Mouse (Mus musculus): Measurements from ENCODE around the gene Ripor2. TPM values are rescaled to one million over a fixed set of nuclear protein-coding genes. Genes with fewer than 3 reads are reported as not detected.

The Ripor2 gene
- polyA plus RNA-seq, 1 experiment from 2014 or later, result 6.5 TPM

- H3K4me3 ChIP-seq (ENCODE audit: low read depth, low read length), result no peak overlapping the region
- H3K27ac ChIP-seq (replicated peaks; ENCODE audit: low read depth, low read length), result no peak overlapping the region
- no peaks in the 10 kb centered on the region for H3K27me3 ChIP-seq (replicated peaks; ENCODE audit: control insufficient read depth, insufficient read depth, low read length)
- WGBS, result 52% methylated on average over 8 of the region's 8 CpGs
- no peaks in the 10 kb centered on the region for H3K9me3 ChIP-seq (ENCODE audit: control insufficient read depth, low read length)
- DNase-seq (ENCODE audit: low spot score) (no peak), ATAC-seq (ENCODE audit: low read depth) (no peak)
- H3K9ac ChIP-seq (ENCODE audit: low read depth, low read length), result no peak overlapping the region
- no peaks in the 10 kb centered on the region for H3K36me3 ChIP-seq (ENCODE audit: control insufficient read depth, insufficient read depth, low read length)
- H3K4me1 ChIP-seq (ENCODE audit: control insufficient read depth, insufficient read depth, low read length), result peaks cover 8% of the 10 kb centered on the region; the same call in 1 of the 2 replicates
- H3K4me2 ChIP-seq (ENCODE audit: low read depth, low read length), result 0 out of 2 replicates have a peak overlapping the region, but pooled peaks have one; percentile 18
Observed at GRCm38 (mm10) chr13:24723699-24724394, 141.9 kb downstream of the Ripor2 start.

GRCm38 (mm10) chr13:24724395-24724759 is 142.4 kb downstream of the Ripor2 start:
- H3K27ac ChIP-seq (replicated peaks; ENCODE audit: low read depth, low read length), result 0 out of 2 replicates have a peak overlapping the region, but pooled peaks have one; percentile 28
- H3K4me1 ChIP-seq (ENCODE audit: control insufficient read depth, insufficient read depth, low read length), result peaks cover 8% of the 10 kb centered on the region; the same call in 1 of the 2 replicates
- DNase-seq (ENCODE audit: low spot score) (no peak), ATAC-seq (ENCODE audit: low read depth) (no peak)
- H3K27me3 ChIP-seq (replicated peaks; ENCODE audit: control insufficient read depth, insufficient read depth, low read length), result no peaks in the 10 kb centered on the region
- no peak overlapping the region for H3K4me3 ChIP-seq (ENCODE audit: low read depth, low read length)
- no peaks in the 10 kb centered on the region for H3K36me3 ChIP-seq (ENCODE audit: control insufficient read depth, insufficient read depth, low read length)
- 0 out of 2 replicates have a peak overlapping the region, but pooled peaks have one; percentile 18 for H3K4me2 ChIP-seq (ENCODE audit: low read depth, low read length)
- H3K9me3 ChIP-seq (ENCODE audit: control insufficient read depth, low read length), result no peaks in the 10 kb centered on the region
- 51% methylated on average over 4 of the region's 4 CpGs for WGBS
- no peak overlapping the region for H3K9ac ChIP-seq (ENCODE audit: low read depth, low read length)

GRCm38 (mm10) chr13:24729128-24729527 is 147.1 kb downstream of the Ripor2 start:
- no peak overlapping the region for H3K27ac ChIP-seq (replicated peaks; ENCODE audit: low read depth, low read length)
- 87% methylated on average over 5 of the region's 5 CpGs for WGBS
- no peak overlapping the region for H3K9ac ChIP-seq (ENCODE audit: low read depth, low read length)
- no peak overlapping the region for H3K4me3 ChIP-seq (ENCODE audit: low read depth, low read length)
- no peaks in the 10 kb centered on the region for H3K27me3 ChIP-seq (replicated peaks; ENCODE audit: control insufficient read depth, insufficient read depth, low read length)
- H3K36me3 ChIP-seq (ENCODE audit: control insufficient read depth, insufficient read depth, low read length), result no peaks in the 10 kb centered on the region
- no peaks in the 10 kb centered on the region for H3K9me3 ChIP-seq (ENCODE audit: control insufficient read depth, low read length)
- DNase-seq (ENCODE audit: low spot score), result no peak
- peaks cover 5% of the 10 kb centered on the region; the same call in 1 of the 2 replicates for H3K4me1 ChIP-seq (ENCODE audit: control insufficient read depth, insufficient read depth, low read length)
- ATAC-seq (ENCODE audit: low read depth), result no peak
- H3K4me2 ChIP-seq (ENCODE audit: low read depth, low read length), result no peak overlapping the region

- Histone ChIP-seq H3K4me1 (ENCODE audit: control insufficient read depth, insufficient read depth, low read length) (no peaks in the 10 kb centered on the region), H3K27me3 (replicated peaks; ENCODE audit: control insufficient read depth, insufficient read depth, low read length) (no peaks in the 10 kb centered on the region), H3K9ac (ENCODE audit: low read depth, low read length) (no peak overlapping the region), H3K27ac (replicated peaks; ENCODE audit: low read depth, low read length) (no peak overlapping the region), H3K4me3 (ENCODE audit: low read depth, low read length) (no peak overlapping the region), H3K4me2 (ENCODE audit: low read depth, low read length) (no peak overlapping the region), H3K36me3 (ENCODE audit: control insufficient read depth, insufficient read depth, low read length) (no peaks in the 10 kb centered on the region), H3K9me3 (ENCODE audit: control insufficient read depth, low read length) (no peaks in the 10 kb centered on the region)
- DNase-seq (ENCODE audit: low spot score) (no peak), ATAC-seq (ENCODE audit: low read depth) (no peak)
- 88% methylated on average over 5 of the region's 5 CpGs for WGBS
Observed at GRCm38 (mm10) chr13:24734502-24734901, 152.5 kb downstream of the Ripor2 start.

GRCm38 (mm10) chr13:24735608-24736131 is 153.7 kb downstream of the Ripor2 start:
- H3K4me3 ChIP-seq (ENCODE audit: low read depth, low read length), result no peak overlapping the region
- H3K36me3 ChIP-seq (ENCODE audit: control insufficient read depth, insufficient read depth, low read length), result no peaks in the 10 kb centered on the region
- ATAC-seq (ENCODE audit: low read depth), result no peak
- WGBS, result 82% methylated on average over 6 of the region's 6 CpGs
- no peaks in the 10 kb centered on the region for H3K27me3 ChIP-seq (replicated peaks; ENCODE audit: control insufficient read depth, insufficient read depth, low read length)
- no peak overlapping the region for H3K4me2 ChIP-seq (ENCODE audit: low read depth, low read length)
- no peak for DNase-seq (ENCODE audit: low spot score)
- no peak overlapping the region for H3K27ac ChIP-seq (replicated peaks; ENCODE audit: low read depth, low read length)
- no peaks in the 10 kb centered on the region for H3K4me1 ChIP-seq (ENCODE audit: control insufficient read depth, insufficient read depth, low read length)
- H3K9me3 ChIP-seq (ENCODE audit: control insufficient read depth, low read length), result no peaks in the 10 kb centered on the region
- no peak overlapping the region for H3K9ac ChIP-seq (ENCODE audit: low read depth, low read length)

- no peak for DNase-seq (ENCODE audit: low spot score)
- no peaks in the 10 kb centered on the region for H3K9me3 ChIP-seq (ENCODE audit: control insufficient read depth, low read length)
- 85% methylated on average over 10 of the region's 10 CpGs for WGBS
- H3K4me2 ChIP-seq (ENCODE audit: low read depth, low read length), result no peak within 1 kb of the TSS
- H3K9ac ChIP-seq (ENCODE audit: low read depth, low read length), result no peak within 1 kb of the TSS
- H3K4me3 ChIP-seq (ENCODE audit: low read depth, low read length), result no peak within 1 kb of the TSS
- no peaks in the 10 kb centered on the region for H3K27me3 ChIP-seq (replicated peaks; ENCODE audit: control insufficient read depth, insufficient read depth, low read length)
- no peak for ATAC-seq (ENCODE audit: low read depth)
- no peaks in the 10 kb centered on the region for H3K4me1 ChIP-seq (ENCODE audit: control insufficient read depth, insufficient read depth, low read length)
- H3K36me3 ChIP-seq (ENCODE audit: control insufficient read depth, insufficient read depth, low read length), result no peaks in the 10 kb centered on the region
- no peak within 1 kb of the TSS for H3K27ac ChIP-seq (replicated peaks; ENCODE audit: low read depth, low read length)
Observed at GRCm38 (mm10) chr13:24741028-24741427, 159.0 kb downstream of the Ripor2 start, which contains the start of gene Armh2. Gene Armh2 (plus strand): TSS chr13:24741232.

GRCm38 (mm10) chr13:24747823-24748222 is 165.8 kb downstream of the Ripor2 start:
- H3K4me1 ChIP-seq (ENCODE audit: control insufficient read depth, insufficient read depth, low read length), result no peaks in the 10 kb centered on the region
- no peak overlapping the region for H3K4me2 ChIP-seq (ENCODE audit: low read depth, low read length)
- WGBS, result 73% methylated on average over 3 of the region's 3 CpGs
- H3K27me3 ChIP-seq (replicated peaks; ENCODE audit: control insufficient read depth, insufficient read depth, low read length), result no peaks in the 10 kb centered on the region
- no peak overlapping the region for H3K4me3 ChIP-seq (ENCODE audit: low read depth, low read length)
- H3K9ac ChIP-seq (ENCODE audit: low read depth, low read length), result no peak overlapping the region
- DNase-seq (ENCODE audit: low spot score) (no peak), ATAC-seq (ENCODE audit: low read depth) (no peak)
- H3K27ac ChIP-seq (replicated peaks; ENCODE audit: low read depth, low read length), result no peak overlapping the region
- peaks cover 25% of the 10 kb centered on the region for H3K36me3 ChIP-seq (ENCODE audit: control insufficient read depth, insufficient read depth, low read length)
- no peaks in the 10 kb centered on the region for H3K9me3 ChIP-seq (ENCODE audit: control insufficient read depth, low read length)

- ATAC-seq (ENCODE audit: low read depth) (no peak), DNase-seq (ENCODE audit: low spot score) (no peak)
- H3K27me3 ChIP-seq (replicated peaks; ENCODE audit: control insufficient read depth, insufficient read depth, low read length), result no peaks in the 10 kb centered on the region
- H3K27ac ChIP-seq (replicated peaks; ENCODE audit: low read depth, low read length), result no peak overlapping the region
- no peak overlapping the region for H3K9ac ChIP-seq (ENCODE audit: low read depth, low read length)
- H3K4me1 ChIP-seq (ENCODE audit: control insufficient read depth, insufficient read depth, low read length), result no peaks in the 10 kb centered on the region
- 91% methylated on average over 8 of the region's 8 CpGs for WGBS
- H3K4me3 ChIP-seq (ENCODE audit: low read depth, low read length), result no peak overlapping the region
- H3K9me3 ChIP-seq (ENCODE audit: control insufficient read depth, low read length), result no peaks in the 10 kb centered on the region
- no peak overlapping the region for H3K4me2 ChIP-seq (ENCODE audit: low read depth, low read length)
- peaks cover 45% of the 10 kb centered on the region for H3K36me3 ChIP-seq (ENCODE audit: control insufficient read depth, insufficient read depth, low read length)
Observed at GRCm38 (mm10) chr13:24750807-24751206, 168.8 kb downstream of the Ripor2 start.

GRCm38 (mm10) chr13:24751396-24751795 is 169.4 kb downstream of the Ripor2 start:
- ATAC-seq (ENCODE audit: low read depth), result no peak
- Histone ChIP-seq H3K27ac (replicated peaks; ENCODE audit: low read depth, low read length) (no peak overlapping the region), H3K27me3 (replicated peaks; ENCODE audit: control insufficient read depth, insufficient read depth, low read length) (no peaks in the 10 kb centered on the region), H3K36me3 (ENCODE audit: control insufficient read depth, insufficient read depth, low read length) (peaks cover 51% of the 10 kb centered on the region), H3K4me3 (ENCODE audit: low read depth, low read length) (no peak overlapping the region), H3K9me3 (ENCODE audit: control insufficient read depth, low read length) (no peaks in the 10 kb centered on the region), H3K4me1 (ENCODE audit: control insufficient read depth, insufficient read depth, low read length) (no peaks in the 10 kb centered on the region), H3K4me2 (ENCODE audit: low read depth, low read length) (no peak overlapping the region), H3K9ac (ENCODE audit: low read depth, low read length) (no peak overlapping the region)
- no peak for DNase-seq (ENCODE audit: low spot score)
- 84% methylated on average over 8 of the region's 8 CpGs for WGBS
